Mouse (Mus musculus) adrenal gland, adult 18-20 months (tissue): Measurements from ENCODE around the gene Ubl3. TPM values are rescaled to one million over a fixed set of nuclear protein-coding genes. Genes with fewer than 3 reads are reported as not detected.

Experiments
- DNase-seq, 2 experiments: peaks; one replicate each; pipeline ENCODE4 v3.0.0; 2021 to 2022; ENCODE audit warnings: low spot score in 2 of 2
- total RNA-seq, 2 experiments: library from RNA; stranded (reverse); gene quantifications; 1 replicate in 1 of 2; 2 replicates in 1 of 2; pipeline ENCODE4 v1.2.3; 2021

Gene Ubl3
- total RNA-seq, 2 experiments from 2014 or later, result 152 to 163 TPM

GRCm38 (mm10) chr5:148533924-148534323 lies 18.7 kb downstream of the Ubl3 start:
- no peak for DNase-seq

- no peak for DNase-seq
Measured at GRCm38 (mm10) chr5:148532201-148532600, 20.4 kb downstream of the Ubl3 start.

GRCm38 (mm10) chr5:148527632-148528031 lies 25.0 kb downstream of the Ubl3 start:
- DNase-seq, result no peak

DNA sequence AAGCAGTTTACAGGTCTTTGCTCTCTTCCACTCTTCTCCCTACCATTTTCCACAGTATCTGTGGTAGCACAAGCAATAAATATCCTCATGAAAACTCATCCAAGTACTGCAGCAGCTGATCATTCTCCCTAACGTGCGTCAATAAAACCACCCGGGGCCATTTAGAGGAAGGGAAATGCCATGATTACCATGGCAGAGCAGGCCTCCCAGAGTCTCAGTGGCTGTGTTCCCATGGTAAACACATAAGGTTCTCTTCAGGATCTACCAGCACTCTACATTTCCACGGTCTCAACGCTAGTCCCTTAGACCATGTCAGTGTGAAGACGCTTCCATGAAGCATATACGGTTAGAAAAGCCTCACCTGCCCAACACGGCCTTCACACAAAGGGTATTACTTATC lies 26.0 kb downstream of the Ubl3 start:
- no peak for DNase-seq

DNA sequence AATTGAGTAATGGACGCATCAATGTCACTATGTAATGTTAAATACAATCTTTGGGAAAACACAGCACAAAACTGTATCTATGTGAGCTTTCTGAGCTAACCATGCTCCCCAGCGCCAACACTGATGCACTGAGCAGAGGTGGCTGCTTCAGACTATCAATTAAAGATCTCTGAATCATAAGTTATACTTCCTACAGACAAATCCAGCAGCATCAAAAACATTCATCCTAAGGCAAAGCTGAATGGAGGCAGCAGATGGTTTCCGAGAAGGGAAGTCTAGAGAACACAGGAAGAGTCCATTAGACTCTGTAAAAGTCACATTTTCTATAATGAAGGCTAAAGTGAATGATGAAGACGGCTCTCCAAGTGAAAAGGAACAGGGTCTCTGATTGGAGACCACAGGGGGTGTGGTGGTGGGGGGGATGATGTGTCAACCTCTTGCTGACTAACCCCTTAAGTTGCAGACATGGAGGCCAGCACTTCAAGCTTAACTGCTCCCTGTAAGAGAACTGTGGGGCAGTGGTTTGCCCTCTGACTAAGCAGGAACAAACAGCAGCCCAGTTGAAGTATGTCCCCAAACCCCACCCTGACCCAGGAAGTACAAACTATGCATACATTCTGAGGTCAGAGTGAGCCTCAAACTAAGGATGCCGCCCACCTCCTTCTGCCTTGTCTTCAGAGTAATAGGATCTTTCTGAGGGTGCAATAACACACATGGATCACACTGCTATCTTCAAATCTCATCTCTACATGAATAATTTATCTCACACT lies 29.2 kb downstream of the Ubl3 start:
- DNase-seq, result no peak

GRCm38 (mm10) chr5:148522378-148522777 lies 30.2 kb downstream of the Ubl3 start:
- DNase-seq, result no peak

DNA sequence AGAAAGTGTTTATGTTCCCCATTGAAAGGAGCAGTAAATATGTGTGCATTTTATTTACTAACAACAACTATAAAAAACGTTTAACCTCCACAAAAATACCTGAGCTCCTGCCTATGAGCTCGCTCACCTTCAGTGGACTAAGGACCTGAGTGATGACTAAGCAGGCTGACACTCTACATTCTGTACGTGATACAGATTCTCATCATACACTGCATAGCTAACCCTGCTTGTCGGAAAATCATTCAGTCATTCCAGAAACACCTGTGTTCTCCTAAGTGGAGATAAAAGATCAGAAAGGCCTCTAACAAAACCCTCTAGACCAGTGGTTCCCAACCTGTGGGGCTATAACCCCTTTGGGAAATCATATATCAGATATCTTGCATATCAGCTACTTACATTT lies 35.1 kb downstream of the Ubl3 start:
- no peak for DNase-seq

DNA sequence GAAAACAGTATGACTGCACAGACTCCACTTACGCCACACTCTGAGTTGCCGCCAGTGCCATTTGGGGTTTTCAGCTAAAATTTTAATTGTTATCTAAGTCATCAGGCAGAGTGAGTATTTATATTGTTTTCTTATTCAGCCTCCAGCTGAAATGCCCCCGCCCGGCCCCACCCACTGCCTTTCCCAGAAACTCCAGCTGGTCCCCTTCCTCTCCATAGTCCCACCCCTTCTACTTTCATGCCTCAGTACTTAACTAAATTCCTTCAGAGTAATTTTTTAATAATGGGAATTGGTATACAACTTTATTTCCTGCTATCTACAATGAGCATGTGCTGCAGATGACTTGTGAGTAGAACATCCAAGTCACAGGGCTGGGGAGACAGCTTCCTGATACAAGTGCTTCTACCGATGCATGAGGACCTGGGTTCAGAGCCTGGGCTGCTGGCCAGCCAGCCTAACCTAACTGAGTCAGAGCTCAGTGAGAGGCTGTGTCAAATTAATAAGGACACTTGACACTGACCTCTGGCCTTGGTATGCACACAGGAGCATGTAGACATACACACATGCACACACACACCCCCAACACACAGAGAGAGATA lies 40.4 kb downstream of the Ubl3 start:
- no peak for DNase-seq

GRCm38 (mm10) chr5:148510265-148510664 lies 42.3 kb downstream of the Ubl3 start:
- no peak for DNase-seq

- no peak for DNase-seq
Measured at GRCm38 (mm10) chr5:148509731-148510130, 42.9 kb downstream of the Ubl3 start.

GRCm38 (mm10) chr5:148508901-148509604 lies 43.5 kb downstream of the Ubl3 start:
- DNase-seq, result no peak

DNA sequence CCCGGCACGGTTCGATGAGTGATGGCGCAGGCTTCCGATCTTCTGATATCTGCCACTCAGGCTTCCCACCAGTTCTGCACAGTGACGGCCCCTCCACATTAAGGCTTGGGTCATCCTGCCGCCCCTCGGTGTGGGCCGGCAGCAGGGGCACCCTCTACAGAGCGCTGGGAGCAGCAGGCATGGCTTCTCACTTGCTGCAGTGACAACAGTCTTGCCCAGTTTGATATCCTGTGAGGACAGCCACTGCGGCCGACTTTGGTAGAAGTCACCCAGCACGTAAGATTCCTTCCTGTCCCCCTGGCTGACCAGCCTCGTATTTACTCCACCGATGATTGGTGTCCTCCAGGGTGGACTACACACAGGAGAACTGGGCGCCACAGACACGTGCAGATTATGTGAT lies 47.2 kb downstream of the Ubl3 start:
- DNase-seq, result no peak

- no peak for DNase-seq
Measured at GRCm38 (mm10) chr5:148502237-148502636, 50.4 kb downstream of the Ubl3 start.

GRCm38 (mm10) chr5:148501228-148501957 lies 51.2 kb downstream of the Ubl3 start:
- no peak for DNase-seq

DNA sequence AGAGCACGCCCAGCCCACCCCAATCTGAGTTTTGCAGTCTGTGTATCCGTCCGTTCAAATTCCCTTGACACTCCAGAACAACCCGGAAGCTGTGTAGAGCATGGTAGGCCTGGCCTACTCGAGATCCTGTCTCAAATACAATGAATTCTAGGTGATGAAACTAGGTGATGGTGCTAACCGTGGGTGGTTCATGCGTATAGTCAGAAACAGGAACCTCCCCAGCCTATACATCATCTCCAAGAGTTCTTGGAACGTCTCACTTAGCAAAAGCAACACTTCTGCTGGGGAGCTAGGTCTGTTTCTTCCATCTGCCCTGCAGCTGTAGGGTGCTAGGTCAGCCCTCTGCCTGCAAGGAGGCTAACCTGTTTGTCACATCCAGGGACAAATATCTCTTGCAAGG lies 52.1 kb downstream of the Ubl3 start:
- DNase-seq, result no peak

DNA sequence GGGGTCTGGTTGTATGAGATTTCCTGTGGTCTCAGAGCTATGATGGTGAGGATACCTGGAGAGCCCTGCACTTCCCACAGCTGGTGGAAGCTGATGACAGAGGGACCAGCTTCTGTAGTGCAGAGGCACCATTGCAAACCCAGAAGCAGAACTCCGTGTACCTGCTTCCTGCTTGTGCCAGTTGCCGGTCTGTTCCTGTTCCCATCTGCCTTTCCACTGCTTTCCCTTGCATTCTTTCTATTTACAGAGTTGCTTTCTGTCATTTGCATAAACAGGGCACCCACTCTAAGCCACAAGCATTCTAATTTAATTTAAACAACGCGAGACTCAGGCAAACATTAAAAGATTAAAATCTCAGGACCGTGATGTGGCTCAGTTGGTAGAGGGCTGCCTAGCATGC lies 53.0 kb downstream of the Ubl3 start:
- no peak for DNase-seq

DNA sequence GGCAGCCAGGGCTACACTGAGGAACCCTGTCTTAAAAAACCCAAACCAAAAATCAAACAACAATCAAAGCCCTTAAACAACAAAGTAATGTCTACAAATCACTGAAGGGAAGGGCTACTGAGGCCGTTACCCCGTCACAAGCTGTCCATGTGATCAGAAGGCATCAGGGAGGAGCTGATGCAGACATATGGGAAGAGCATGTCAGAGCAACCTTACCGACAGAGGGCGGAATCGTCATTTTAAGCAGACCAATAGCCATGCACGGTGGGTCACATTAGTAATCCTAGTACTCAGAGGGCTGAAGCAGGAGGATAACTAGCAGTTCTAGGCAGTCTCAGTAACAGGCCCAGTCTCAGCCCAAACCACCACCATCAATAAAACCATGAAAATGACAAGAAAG lies 56.6 kb downstream of the Ubl3 start:
- DNase-seq, result no peak

DNA sequence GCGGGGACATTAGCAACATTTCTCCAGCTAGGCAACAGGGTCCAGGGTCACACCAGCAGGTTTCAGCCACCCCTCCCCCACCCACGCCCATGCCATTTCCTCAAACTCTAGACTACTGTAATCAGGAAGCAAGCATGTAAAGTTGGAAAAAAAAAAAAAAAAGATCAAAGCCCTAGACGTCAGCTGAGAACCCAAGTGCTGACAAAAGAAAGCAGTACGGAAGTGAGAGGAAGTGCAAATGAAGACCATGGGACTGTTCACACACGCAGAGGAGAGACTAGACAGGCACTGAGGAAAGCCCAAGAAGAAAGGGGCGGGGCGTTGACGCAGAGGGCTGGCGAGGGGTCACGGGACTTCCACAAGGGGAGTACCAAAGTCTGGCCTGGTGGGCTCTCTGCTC lies 57.4 kb downstream of the Ubl3 start:
- DNase-seq, result no peak

DNA sequence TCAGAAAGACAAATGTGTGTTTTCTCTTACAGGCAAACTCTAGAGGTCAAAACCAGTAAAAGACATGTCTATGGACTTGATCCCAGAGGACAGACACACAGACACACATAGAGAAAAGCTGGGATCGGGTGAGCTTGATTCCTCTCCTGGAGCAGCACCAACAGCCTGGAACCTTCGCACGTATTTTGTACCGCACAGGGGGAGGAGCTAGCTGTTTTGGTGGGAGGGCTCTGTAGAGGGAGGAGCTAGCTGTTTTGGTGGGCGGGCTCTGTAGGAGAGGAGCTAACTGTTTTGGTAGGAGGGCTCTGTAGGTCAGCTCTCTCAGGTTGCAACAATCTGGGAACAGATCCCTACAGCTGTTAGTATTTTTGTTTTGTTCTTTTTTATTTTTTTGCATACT lies 58.3 kb downstream of the Ubl3 start:
- DNase-seq, result no peak

DNA sequence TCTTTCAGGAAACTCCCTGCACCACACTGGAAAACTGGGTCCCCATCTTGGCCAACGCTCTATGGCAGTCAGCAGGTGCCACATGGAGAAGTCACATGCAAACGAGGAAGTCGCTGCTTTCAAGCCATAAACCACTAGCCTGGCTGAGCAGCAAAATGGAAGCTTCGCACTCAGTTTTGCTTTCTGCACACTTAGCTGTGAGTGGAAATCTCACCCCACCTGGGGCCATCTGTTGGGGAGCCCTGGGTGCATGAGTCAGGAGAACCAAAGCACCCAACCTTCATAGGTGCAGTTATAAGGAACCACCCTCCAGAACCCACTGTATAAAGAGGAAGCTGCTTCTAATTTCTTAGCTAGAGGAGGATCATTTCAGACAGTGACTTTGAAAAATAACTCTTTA lies 59.6 kb downstream of the Ubl3 start:
- DNase-seq, result no peak

GRCm38 (mm10) chr5:148490391-148490790 lies 62.2 kb downstream of the Ubl3 start:
- DNase-seq, result no peak

DNA sequence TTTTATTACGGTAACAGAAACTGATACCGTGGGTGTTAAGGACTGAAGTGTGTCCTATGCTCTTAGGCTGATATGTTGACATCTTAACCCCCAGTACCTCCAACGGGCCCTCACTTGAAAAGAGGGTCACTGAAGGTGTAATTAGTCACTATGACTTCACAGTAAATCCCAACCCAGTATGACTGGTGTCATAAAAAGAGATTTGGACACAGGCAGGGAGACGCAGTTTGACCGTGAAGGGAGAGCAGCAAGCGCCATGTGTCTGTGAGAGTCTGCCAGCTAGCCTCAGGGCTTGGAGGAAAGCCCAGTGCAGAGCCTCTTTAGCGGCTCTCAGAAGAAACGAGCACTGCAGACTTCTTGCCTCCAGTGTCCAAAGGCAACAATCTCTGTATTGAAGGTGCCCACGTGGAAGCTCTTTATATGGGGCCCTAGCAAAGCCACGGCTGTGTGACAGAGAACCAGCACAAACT lies 62.8 kb downstream of the Ubl3 start:
- DNase-seq, result peak; percentile 12 to 30
